Mouse (Mus musculus) left cerebral cortex, postnatal 14 days (tissue): Measurements from ENCODE around the gene Trim3. TPM values are rescaled to one million over a fixed set of nuclear protein-coding genes. Genes with fewer than 3 reads are reported as not detected.

ENCODE experiments used
- DNase-seq, 2 experiments: peaks; one replicate each; pipeline ENCODE4 v3.0.0; 2021 to 2022; ENCODE audit warnings: low spot score in 2 of 2, mixed read lengths in 1 of 2
- intact Hi-C: fragments of 180-260 bp; cut with DNase I; formaldehyde crosslinking; loops from one replicate; pipeline ENCODE4 v1.15.1; 2025
- long read RNA-seq, 2 experiments: library from polyadenylated mRNA; stranded (forward); transcript quantifications; one replicate each; pipeline ENCODE4 v2.0.0; 2021
- total RNA-seq, 2 experiments: library from RNA; stranded (reverse); gene quantifications; 2 replicates each; pipeline ENCODE4 v1.2.3; 2021

Gene Trim3
- 100 to 1,000 TPM; 146 to 148 TPM for total RNA-seq
- long read RNA-seq, experiment 1, transcript Trim3-202 (12 exons, 2,841 nt) = major isoform, 48 of 141 reads
- long read RNA-seq, experiment 1, transcript Trim3-201 (12 exons, 3,016 nt) = minor isoform, 35 of 141 reads
- long read RNA-seq, experiment 1, partial matches to known transcripts = 25 of 141 reads
- long read RNA-seq, experiment 1, other reads (novel, unspliced or antisense) = 28 of 141 reads
- long read RNA-seq, experiment 2, transcript Trim3-202 (12 exons, 2,841 nt) = major isoform, 61 of 139 reads
- long read RNA-seq, experiment 2, transcript Trim3-201 (12 exons, 3,016 nt) = minor isoform, 19 of 139 reads
- long read RNA-seq, experiment 2, partial matches to known transcripts = 30 of 139 reads
- long read RNA-seq, experiment 2, other reads (novel, unspliced or antisense) = 24 of 139 reads

GRCm38 (mm10) chr7:105633127-105633800 is at the start of gene Trim3:
Gene Trim3 (minus strand): TSS chr7:105633571.
- intact Hi-C loops = loop anchor here (5.0 kb wide), 2 partner anchors 66 to 81 kb away; partner anchors contain the start of gene Smpd1
- peak; percentile 88 to 91 for DNase-seq

GRCm38 (mm10) chr7:105650639-105651435 is 17.5 kb upstream of the Trim3 start, which contains the start of gene Dnhd1:
Gene Dnhd1 (plus strand): TSS chr7:105650827.
- intact Hi-C loops = loop anchor here (5.0 kb wide), 1 partner anchor 161 kb away; the partner anchor contains the start of gene Mrpl17
- peak in 1 of 2 experiments; percentile 56 for DNase-seq

GRCm38 (mm10) chr7:105641936-105642335 is 8.6 kb upstream of the Trim3 start:
- no peak for DNase-seq
- intact Hi-C loops = loop anchor here (10.0 kb wide), 1 partner anchor 93 kb away; the partner anchor contains the start of genes Ilk and Rrp8

GRCm38 (mm10) chr7:105640894-105641255 is 7.5 kb upstream of the Trim3 start:
- DNase-seq = peak in 1 of 2 experiments; percentile 40
- intact Hi-C loops = loop anchor here (10.0 kb wide), 1 partner anchor 94 kb away; the partner anchor contains the start of genes Ilk and Rrp8

GRCm38 (mm10) chr7:105640233-105640893 is 7.0 kb upstream of the Trim3 start, which contains the start of the genes Arfip2 and Gm45799:
Gene Arfip2 (minus strand): TSS chr7:105640416.
Gene Gm45799 (plus strand): TSS chr7:105640552.
- peak; percentile 98 to 99 for DNase-seq
- intact Hi-C loops = loop anchor here (10.0 kb wide), 1 partner anchor 94 kb away; the partner anchor contains the start of genes Ilk and Rrp8

GRCm38 (mm10) chr7:105639756-105640155 is 6.4 kb upstream of the Trim3 start, which contains the start of gene Timm10b:
Gene Timm10b (plus strand): TSS chr7:105640056.
- DNase-seq = no peak
- intact Hi-C loops = loop anchor here (5.0 to 10.0 kb wide), 2 partner anchors 95 to 113 kb away; partner anchors contain the start of genes Ilk, Rrp8 and Tpp1

- DNase-seq = peak in 1 of 2 experiments; percentile 19
- intact Hi-C loops = loop anchor here (5.0 kb wide), 1 partner anchor 113 kb away; the partner anchor contains the start of gene Tpp1
These were observed 5.9 kb upstream of the Trim3 start for GRCm38 (mm10) chr7:105639304-105639703.

- intact Hi-C loops = loop anchor here (5.0 kb wide), 1 partner anchor 114 kb away; the partner anchor contains the start of gene Tpp1
- no peak for DNase-seq
These were observed 5.4 kb upstream of the Trim3 start for GRCm38 (mm10) chr7:105638776-105639175.

- intact Hi-C loops = loop anchor here (5.0 kb wide), 1 partner anchor 117 kb away; the partner anchor contains the start of gene Tpp1
- no peak for DNase-seq
These were observed 2.4 kb upstream of the Trim3 start for GRCm38 (mm10) chr7:105635726-105636125.

GRCm38 (mm10) chr7:105634272-105634920 is 1.0 kb upstream of the Trim3 start:
- intact Hi-C loops = loop anchor here (5.0 kb wide), 2 partner anchors 67 to 82 kb away; partner anchors contain the start of gene Smpd1

GRCm38 (mm10) chr7:105633801-105634135 is 397 bp upstream of the Trim3 start:
- DNase-seq = no peak
- intact Hi-C loops = loop anchor here (5.0 kb wide), 2 partner anchors 66 to 81 kb away; partner anchors contain the start of gene Smpd1

More at GRCm38 (mm10) chr7:105634272-105634920, 1.0 kb upstream of the Trim3 start:
- no peak for DNase-seq

GRCm38 (mm10) chr7:105632551-105632972 is 809 bp downstream of the Trim3 start:
- intact Hi-C loops = loop anchor here (5.0 kb wide), 2 partner anchors 65 to 80 kb away; partner anchors contain the start of gene Smpd1
- DNase-seq = peak in 1 of 2 experiments; percentile 18

GRCm38 (mm10) chr7:105628633-105629032 is 4.7 kb downstream of the Trim3 start:
- DNase-seq = peak; percentile 53 to 69
- intact Hi-C loops = no loop called here

GRCm38 (mm10) chr7:105625397-105625796 is 8.0 kb downstream of the Trim3 start:
- intact Hi-C loops = no loop called here
- no peak for DNase-seq

GRCm38 (mm10) chr7:105621646-105622292 is 11.6 kb downstream of the Trim3 start:
- intact Hi-C loops = no loop called here

GRCm38 (mm10) chr7:105621053-105621452 is 12.3 kb downstream of the Trim3 start:
- no peak for DNase-seq
- intact Hi-C loops = no loop called here

More at GRCm38 (mm10) chr7:105621646-105622292, 11.6 kb downstream of the Trim3 start:
- DNase-seq = no peak

- DNase-seq = no peak
- intact Hi-C loops = no loop called here
These were observed 13.7 kb downstream of the Trim3 start for GRCm38 (mm10) chr7:105619701-105620100.
